Mouse (Mus musculus): ENCODE measurements at regions not wholly inside any gene's neighbourhood (a gene's known extent, or its start where the extent isn't known, plus 50 kb on each side); places are given as distances from the start of the nearest gene placed in this dataset.

GRCm38 (mm10) chr5:118421884-118422821 is 138.3 kb upstream of the Med13l start:
- 53% methylated on average over 32 of the region's 32 CpGs for WGBS
- Histone ChIP-seq H3K4me3 (replicated peaks; ENCODE audit: low read length) (no peak overlapping the region), H3K36me3 (ENCODE audit: control insufficient read depth, insufficient read depth, low read length) (no peaks in the 10 kb centered on the region), H3K4me2 (ENCODE audit: low read depth, low read length) (0 out of 2 replicates have a peak overlapping the region, but pooled peaks have one; percentile 4), H3K9ac (ENCODE audit: low read length) (0 out of 2 replicates have a peak overlapping the region, but pooled peaks have one; percentile 16), H3K27me3 (ENCODE audit: control insufficient read depth, insufficient read depth, low read length) (no peaks in the 10 kb centered on the region), H3K27ac (ENCODE audit: low read length) (no peak overlapping the region), H3K4me1 (ENCODE audit: control insufficient read depth, insufficient read depth, low read length) (peaks cover 12% of the 10 kb centered on the region), H3K9me3 (replicated peaks; ENCODE audit: control insufficient read depth, low read length) (no peaks in the 10 kb centered on the region)
- no peak for ATAC-seq (ENCODE audit: insufficient read depth, low FRiP score)

GRCm38 (mm10) chr5:118424177-118424576 is 136.3 kb upstream of the Med13l start:
- 74% methylated on average over 3 of the region's 3 CpGs for WGBS
- ATAC-seq (ENCODE audit: insufficient read depth, low FRiP score) = no peak
- H3K27ac ChIP-seq (ENCODE audit: low read length) = peak overlapping the region; percentile 8; the same call in 1 of the 2 replicates

GRCm38 (mm10) chr5:118424764-118425568 is 135.5 kb upstream of the Med13l start:
- H3K9me3 ChIP-seq (replicated peaks; ENCODE audit: control insufficient read depth, low read length) = no peaks in the 10 kb centered on the region
- peak overlapping the region; percentile 79 for H3K27ac ChIP-seq (ENCODE audit: low read length)
- H3K4me3 ChIP-seq (replicated peaks; ENCODE audit: low read length) = no peak overlapping the region
- no peak overlapping the region; the same call in 1 of the 2 replicates for H3K9ac ChIP-seq (ENCODE audit: low read length)
- peaks cover 12% of the 10 kb centered on the region for H3K4me1 ChIP-seq (ENCODE audit: control insufficient read depth, insufficient read depth, low read length)
- ATAC-seq (ENCODE audit: insufficient read depth, low FRiP score) = peak; percentile 65; the same call in 1 of the 2 replicates
- H3K27me3 ChIP-seq (ENCODE audit: control insufficient read depth, insufficient read depth, low read length) = no peaks in the 10 kb centered on the region
- H3K36me3 ChIP-seq (ENCODE audit: control insufficient read depth, insufficient read depth, low read length) = no peaks in the 10 kb centered on the region
- no peak overlapping the region for H3K4me2 ChIP-seq (ENCODE audit: low read depth, low read length)
- 15% methylated on average over 8 of the region's 9 CpGs for WGBS

More at GRCm38 (mm10) chr5:118424177-118424576, 136.3 kb upstream of the Med13l start:
- Histone ChIP-seq H3K27me3 (ENCODE audit: control insufficient read depth, insufficient read depth, low read length) (no peaks in the 10 kb centered on the region), H3K9me3 (replicated peaks; ENCODE audit: control insufficient read depth, low read length) (no peaks in the 10 kb centered on the region), H3K9ac (ENCODE audit: low read length) (no peak overlapping the region), H3K4me3 (replicated peaks; ENCODE audit: low read length) (no peak overlapping the region), H3K36me3 (ENCODE audit: control insufficient read depth, insufficient read depth, low read length) (no peaks in the 10 kb centered on the region), H3K4me2 (ENCODE audit: low read depth, low read length) (no peak overlapping the region), H3K4me1 (ENCODE audit: control insufficient read depth, insufficient read depth, low read length) (peaks cover 12% of the 10 kb centered on the region)

- H3K9ac ChIP-seq (ENCODE audit: low read length) = no peak overlapping the region
- H3K4me1 ChIP-seq (ENCODE audit: control insufficient read depth, insufficient read depth, low read length) = peaks cover 12% of the 10 kb centered on the region
- no peak overlapping the region for H3K4me3 ChIP-seq (replicated peaks; ENCODE audit: low read length)
- 53% methylated on average over 5 of the region's 5 CpGs for WGBS
- H3K27ac ChIP-seq (ENCODE audit: low read length) = no peak overlapping the region
- ATAC-seq (ENCODE audit: insufficient read depth, low FRiP score) = no peak
- H3K36me3 ChIP-seq (ENCODE audit: control insufficient read depth, insufficient read depth, low read length) = no peaks in the 10 kb centered on the region
- H3K9me3 ChIP-seq (replicated peaks; ENCODE audit: control insufficient read depth, low read length) = 0 out of 2 replicates have a peak, but pooled peaks cover 2% of the 10 kb centered on the region
- no peaks in the 10 kb centered on the region for H3K27me3 ChIP-seq (ENCODE audit: control insufficient read depth, insufficient read depth, low read length)
- no peak overlapping the region for H3K4me2 ChIP-seq (ENCODE audit: low read depth, low read length)
Observed at GRCm38 (mm10) chr5:118426673-118427072, 133.8 kb upstream of the Med13l start.

DNA sequence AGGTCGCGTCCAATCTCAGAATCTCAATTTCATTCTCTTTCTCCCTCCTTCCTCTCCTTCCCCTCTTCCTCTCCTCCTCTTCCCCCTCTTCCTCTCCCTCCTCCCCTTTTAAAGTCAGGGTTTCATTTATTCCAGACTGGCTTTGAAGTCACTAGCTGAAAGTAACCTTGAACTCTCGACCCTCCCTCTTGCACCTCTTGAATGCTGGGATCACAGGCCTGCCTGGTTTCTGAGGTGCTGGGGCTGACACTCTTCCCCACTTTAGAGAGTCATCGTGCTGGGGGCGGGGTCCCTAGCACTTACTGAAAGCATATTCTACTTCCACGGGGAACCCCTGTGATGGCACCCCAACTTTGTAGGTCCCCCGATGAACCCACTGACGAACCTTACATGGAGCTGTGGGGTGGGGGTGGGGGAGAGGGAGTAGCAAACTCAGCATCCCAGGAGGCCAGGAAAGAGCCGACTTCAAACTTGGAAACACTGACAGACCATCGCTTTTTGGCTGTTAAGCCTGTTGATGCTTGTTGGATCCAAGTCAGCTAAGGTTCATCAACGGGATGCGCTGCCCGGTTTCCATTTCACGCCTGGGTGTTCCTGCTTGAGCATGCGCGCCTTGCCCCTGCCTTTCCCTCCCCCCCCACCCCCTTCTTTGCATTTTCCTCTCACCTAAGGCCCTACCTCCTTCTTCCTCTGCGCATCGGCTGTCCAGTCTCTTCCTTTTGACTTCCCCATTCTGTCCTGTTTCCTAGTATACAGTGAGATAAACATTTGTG is 132.0 kb upstream of the Med13l start:
- H3K36me3 ChIP-seq (ENCODE audit: control insufficient read depth, insufficient read depth, low read length) = no peaks in the 10 kb centered on the region
- WGBS = 68% methylated on average over 18 of the region's 18 CpGs
- H3K4me3 ChIP-seq (replicated peaks; ENCODE audit: low read length) = no peak overlapping the region
- peaks cover 6% of the 10 kb centered on the region; the same call in 1 of the 2 replicates for H3K4me1 ChIP-seq (ENCODE audit: control insufficient read depth, insufficient read depth, low read length)
- H3K4me2 ChIP-seq (ENCODE audit: low read depth, low read length) = no peak overlapping the region
- no peak overlapping the region for H3K27ac ChIP-seq (ENCODE audit: low read length)
- no peaks in the 10 kb centered on the region for H3K27me3 ChIP-seq (ENCODE audit: control insufficient read depth, insufficient read depth, low read length)
- ATAC-seq (ENCODE audit: insufficient read depth, low FRiP score) = no peak
- 0 out of 2 replicates have a peak, but pooled peaks cover 2% of the 10 kb centered on the region for H3K9me3 ChIP-seq (replicated peaks; ENCODE audit: control insufficient read depth, low read length)
- H3K9ac ChIP-seq (ENCODE audit: low read length) = no peak overlapping the region

GRCm38 (mm10) chr5:118433599-118433998 is 126.9 kb upstream of the Med13l start:
- no peak overlapping the region for H3K4me2 ChIP-seq (ENCODE audit: low read depth, low read length)
- H3K27ac ChIP-seq (ENCODE audit: low read length) = no peak overlapping the region
- no peaks in the 10 kb centered on the region for H3K36me3 ChIP-seq (ENCODE audit: control insufficient read depth, insufficient read depth, low read length)
- H3K9me3 ChIP-seq (replicated peaks; ENCODE audit: control insufficient read depth, low read length) = 0 out of 2 replicates have a peak, but pooled peaks cover 2% of the 10 kb centered on the region
- no peak for ATAC-seq (ENCODE audit: insufficient read depth, low FRiP score)
- H3K9ac ChIP-seq (ENCODE audit: low read length) = no peak overlapping the region
- WGBS = 58% methylated on average over 4 of the region's 4 CpGs
- peaks cover 12% of the 10 kb centered on the region; the same call in 1 of the 2 replicates for H3K27me3 ChIP-seq (ENCODE audit: control insufficient read depth, insufficient read depth, low read length)
- H3K4me3 ChIP-seq (replicated peaks; ENCODE audit: low read length) = no peak overlapping the region
- H3K4me1 ChIP-seq (ENCODE audit: control insufficient read depth, insufficient read depth, low read length) = peaks cover 14% of the 10 kb centered on the region

GRCm38 (mm10) chr5:118434718-118435555 is 125.5 kb upstream of the Med13l start:
- peaks cover 12% of the 10 kb centered on the region; the same call in 1 of the 2 replicates for H3K27me3 ChIP-seq (ENCODE audit: control insufficient read depth, insufficient read depth, low read length)
- no peak for ATAC-seq (ENCODE audit: insufficient read depth, low FRiP score)
- WGBS = 30% methylated on average over 20 of the region's 20 CpGs

DNA sequence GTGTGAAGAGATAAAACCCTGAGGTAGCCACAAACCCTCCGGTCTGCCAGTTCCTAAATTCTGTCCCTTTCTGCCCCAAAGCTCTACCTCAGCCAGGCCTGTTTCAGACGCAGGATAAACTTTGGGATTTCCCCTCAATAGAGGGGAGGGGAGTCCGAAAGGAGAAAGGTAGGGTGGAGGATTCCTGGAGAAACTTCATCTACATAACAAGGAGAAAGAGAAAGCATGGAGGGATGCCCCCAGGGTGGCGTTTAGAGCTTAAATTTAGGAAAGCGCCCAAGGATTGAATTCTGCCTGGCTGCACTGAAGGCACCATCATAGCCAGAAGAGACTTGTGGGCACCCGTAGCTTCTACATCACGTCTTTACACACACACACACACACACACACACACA is 124.9 kb upstream of the Med13l start:
- ATAC-seq (ENCODE audit: insufficient read depth, low FRiP score) = no peak
- no peak overlapping the region for H3K4me2 ChIP-seq (ENCODE audit: low read depth, low read length)

More at GRCm38 (mm10) chr5:118434718-118435555, 125.5 kb upstream of the Med13l start:
- 0 out of 2 replicates have a peak, but pooled peaks cover 2% of the 10 kb centered on the region for H3K9me3 ChIP-seq (replicated peaks; ENCODE audit: control insufficient read depth, low read length)
- no peak overlapping the region; the same call in 1 of the 2 replicates for H3K27ac ChIP-seq (ENCODE audit: low read length)
- peaks cover 14% of the 10 kb centered on the region for H3K4me1 ChIP-seq (ENCODE audit: control insufficient read depth, insufficient read depth, low read length)
- H3K9ac ChIP-seq (ENCODE audit: low read length) = no peak overlapping the region; the same call in none of the 2 replicates
- H3K4me3 ChIP-seq (replicated peaks; ENCODE audit: low read length) = no peak overlapping the region
- H3K4me2 ChIP-seq (ENCODE audit: low read depth, low read length) = no peak overlapping the region
- H3K36me3 ChIP-seq (ENCODE audit: control insufficient read depth, insufficient read depth, low read length) = no peaks in the 10 kb centered on the region

More for the DNA sequence above, 124.9 kb upstream of the Med13l start:
- H3K9ac ChIP-seq (ENCODE audit: low read length) = no peak overlapping the region; the same call in 1 of the 2 replicates
- WGBS = 39% methylated on average over 7 of the region's 7 CpGs
- no peaks in the 10 kb centered on the region for H3K36me3 ChIP-seq (ENCODE audit: control insufficient read depth, insufficient read depth, low read length)
- peaks cover 14% of the 10 kb centered on the region for H3K4me1 ChIP-seq (ENCODE audit: control insufficient read depth, insufficient read depth, low read length)
- H3K27me3 ChIP-seq (ENCODE audit: control insufficient read depth, insufficient read depth, low read length) = peaks cover 12% of the 10 kb centered on the region; the same call in 1 of the 2 replicates
- H3K27ac ChIP-seq (ENCODE audit: low read length) = no peak overlapping the region
- H3K4me3 ChIP-seq (replicated peaks; ENCODE audit: low read length) = no peak overlapping the region
- H3K9me3 ChIP-seq (replicated peaks; ENCODE audit: control insufficient read depth, low read length) = 0 out of 2 replicates have a peak, but pooled peaks cover 2% of the 10 kb centered on the region

Data from stomach, embryonic 16.5 days (tissue).